Mouse (Mus musculus) C2C12 (cell line): Measurements from ENCODE around the gene Trabd2b.

Source experiments
- CEBPB ChIP-seq: IDR thresholded peaks from one replicate; pipeline ENCODE4 v1.6.1; 2011; ENCODE audit warnings: low read depth, mild to moderate bottlenecking, control low read depth, moderate library complexity
- CTCF ChIP-seq: IDR thresholded peaks from one replicate; pipeline ENCODE4 v1.5.1; 2011; ENCODE audit not compliant: control insufficient read depth, insufficient read depth, insufficient read length
- MAX ChIP-seq: IDR thresholded peaks from one replicate; pipeline ENCODE4 v1.6.1; 2011; ENCODE audit warnings: mild to moderate bottlenecking, control low read depth
- MYOD1 ChIP-seq: IDR thresholded peaks from one replicate; pipeline ENCODE4 v1.6.1; 2011; ENCODE audit warnings: low read depth; ENCODE audit not compliant: control insufficient read depth, insufficient read length
- MYOG ChIP-seq: IDR thresholded peaks from one replicate; pipeline ENCODE4 v1.6.1; 2011; ENCODE audit not compliant: control insufficient read depth, insufficient read length; ENCODE audit errors: extremely low read depth
- USF1 ChIP-seq: IDR thresholded peaks from one replicate; pipeline ENCODE4 v1.6.1; 2011; ENCODE audit warnings: low read depth, mild to moderate bottlenecking, control low read depth, moderate library complexity

GRCm38 (mm10) chr4:114358874-114359273 lies 47.6 kb upstream of the Trabd2b start:
- TF ChIP-seq MAX (no peak), CTCF (no peak), USF1 (no peak), MYOD1 (no peak), MYOG (no peak), CEBPB (no peak)
